In the genomic region with DNA sequence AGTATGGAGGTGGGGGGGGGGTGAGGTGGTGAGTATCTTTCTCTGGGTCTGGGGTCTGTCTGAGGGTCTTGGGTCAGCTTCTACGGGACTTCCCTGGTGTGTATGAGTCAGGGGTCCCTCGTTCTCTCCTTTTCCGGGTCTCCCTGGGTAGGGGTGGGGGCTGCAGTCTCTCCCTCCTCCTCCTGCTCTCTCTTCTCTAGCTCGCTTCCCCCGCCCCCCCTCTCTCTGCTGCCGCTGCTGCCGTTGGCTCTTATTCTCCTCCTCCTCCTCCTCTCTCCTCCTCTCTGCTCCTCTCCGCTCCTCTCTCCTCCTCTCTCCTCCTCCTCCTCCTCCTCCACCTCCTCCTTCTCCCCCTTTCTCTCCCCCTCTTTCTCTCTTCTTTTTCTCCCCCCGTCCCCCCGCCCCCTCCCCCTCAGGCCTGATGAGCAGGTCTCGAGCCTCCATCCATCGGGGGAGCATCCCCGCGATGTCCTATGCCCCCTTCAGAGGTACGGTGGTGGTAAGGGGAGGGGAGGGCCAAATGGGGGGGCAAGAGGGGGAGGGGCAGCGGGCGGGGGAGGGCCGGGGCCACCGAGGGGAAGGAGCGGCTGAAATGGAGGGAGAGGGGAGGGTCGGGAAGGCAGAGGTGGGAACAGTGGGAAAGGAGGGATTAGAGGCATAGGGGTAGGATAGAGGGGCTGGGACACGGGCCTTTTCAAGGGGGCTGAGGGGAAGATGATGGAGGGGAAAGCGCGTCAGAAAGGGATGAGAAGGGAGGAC, we compare ENCODE assay signal across 8 mouse cellular contexts. TPM values are rescaled to one million over a fixed set of nuclear protein-coding genes. Genes with fewer than 3 reads are reported as not detected.
DNase-seq lines count a peak whose midpoint lies in the region; ATAC-seq and TF ChIP-seq lines count a peak whose summit lies in the region.

A gene (plus strand): TSS at position 223 of the 759 bp plus-strand sequence.

- H3K27me3 ChIP-seq in spleen, adult 2 months (ENCODE audit: control insufficient read depth, insufficient read depth, low read length) = no peaks in the 10 kb centered on the region
- H3K27me3 ChIP-seq in intestine, embryonic 16.5 days (replicated peaks; ENCODE audit: control insufficient read depth, insufficient read depth, low read length) = no peaks in the 10 kb centered on the region
- no peaks in the 10 kb centered on the region for H3K27me3 ChIP-seq in liver, embryonic 14.5 days (ENCODE audit: control insufficient read depth, insufficient read depth, low read length)

- peaks cover 14% of the 10 kb centered on the region for H3K36me3 ChIP-seq in spleen, adult 2 months (ENCODE audit: control insufficient read depth, insufficient read depth, low read length)
- 0 out of 2 replicates have a peak, but pooled peaks cover 3% of the 10 kb centered on the region for H3K36me3 ChIP-seq in intestine, embryonic 16.5 days (ENCODE audit: control insufficient read depth, insufficient read depth, low read length)
- no peaks in the 10 kb centered on the region; the same call in 1 of the 2 replicates for H3K36me3 ChIP-seq in liver, embryonic 14.5 days (replicated peaks; ENCODE audit: control insufficient read depth, insufficient read depth, low read depth)

- no peak for ATAC-seq in intestine, embryonic 16.5 days
- ATAC-seq in liver, embryonic 14.5 days (ENCODE audit: insufficient read depth) = no peak

- 13% methylated on average over 22 of the region's 24 CpGs for WGBS in spleen, adult 2 months
- 12% methylated on average over 22 of the region's 24 CpGs for WGBS in bone marrow, adult 2 months
- WGBS in intestine, embryonic 16.5 days = 2% methylated on average over 21 of the region's 24 CpGs
- 8% methylated on average over 23 of the region's 24 CpGs for WGBS in liver, embryonic 14.5 days (ENCODE audit: insufficient replicate concordance)

- H3K4me1 ChIP-seq in spleen, adult 2 months (ENCODE audit: control insufficient read depth, insufficient read depth, insufficient read length) = peaks cover 10% of the 10 kb centered on the region; the same call in 1 of the 2 replicates
- peaks cover 1% of the 10 kb centered on the region; the same call in 1 of the 2 replicates for H3K4me1 ChIP-seq in bone marrow, adult 2 months (ENCODE audit: control insufficient read depth, insufficient read depth, low read length)
- peaks cover 6% of the 10 kb centered on the region; the same call in 1 of the 2 replicates for H3K4me1 ChIP-seq in embryonic fibroblast, embryonic 13.5 days (ENCODE audit: control insufficient read depth, insufficient read depth, low read length)
- H3K4me1 ChIP-seq in intestine, embryonic 16.5 days (ENCODE audit: control insufficient read depth, insufficient read depth, low read length) = peaks cover 26% of the 10 kb centered on the region
- H3K4me1 ChIP-seq in liver, embryonic 14.5 days (replicated peaks; ENCODE audit: control insufficient read depth in 2 of 2, insufficient read depth in 2 of 2, low read length in 1 of 2) = peaks cover 16 to 17% of the 10 kb centered on the region in 2 experiments

- H3K9me3 ChIP-seq in intestine, embryonic 16.5 days (ENCODE audit: control insufficient read depth, low read length) = no peaks in the 10 kb centered on the region
- no peaks in the 10 kb centered on the region for H3K9me3 ChIP-seq in liver, embryonic 14.5 days (ENCODE audit: control insufficient read depth, low read length)

- DNase-seq in spleen, adult 2 months (ENCODE audit: low read depth in 1 of 2, low spot score in 2 of 2) = no peak
- no peak for DNase-seq in spleen, postnatal 36 days (ENCODE audit: low spot score in 2 of 2)
- no peak for DNase-seq in liver, embryonic 14.5 days (ENCODE audit: low read depth in 3 of 3, low spot score in 3 of 3)
- peak; percentile 81 for DNase-seq in right cerebral cortex, postnatal 4 days
- DNase-seq in urinary bladder, adult 18-20 months (ENCODE audit: low spot score in 2 of 2) = no peak

- peak within 1 kb of the TSS; percentile 77 for H3K27ac ChIP-seq in spleen, adult 2 months (ENCODE audit: insufficient read depth, low read length)
- H3K27ac ChIP-seq in bone marrow, adult 2 months (ENCODE audit: control insufficient read depth, insufficient read depth, low read depth, low read length, poor library complexity) = peak within 1 kb of the TSS; percentile 81
- peak within 1 kb of the TSS; percentile 85 for H3K27ac ChIP-seq in embryonic fibroblast, embryonic 13.5 days (ENCODE audit: insufficient read depth, low read length)
- peak within 1 kb of the TSS; percentile 95 for H3K27ac ChIP-seq in intestine, embryonic 16.5 days (ENCODE audit: low read length)
- H3K27ac ChIP-seq in liver, embryonic 14.5 days = peak within 1 kb of the TSS; percentile 81

- no peak for TF ChIP-seq EP300 in liver, embryonic 14.5 days (IDR thresholded peaks at IDR 0.05; ENCODE audit: low read depth)

- peak within 1 kb of the TSS; percentile 95 for H3K4me2 ChIP-seq in intestine, embryonic 16.5 days (ENCODE audit: low read depth, low read length)
- peak within 1 kb of the TSS; percentile 79 for H3K4me2 ChIP-seq in liver, embryonic 14.5 days (ENCODE audit: low read depth)

- peak within 1 kb of the TSS; percentile 90 for H3K9ac ChIP-seq in intestine, embryonic 16.5 days (ENCODE audit: low read depth, low read length)
- peak within 1 kb of the TSS; percentile 74 for H3K9ac ChIP-seq in liver, embryonic 14.5 days (replicated peaks)

- TF ChIP-seq POLR2A in spleen, adult 2 months (IDR thresholded peaks at IDR 0.05; ENCODE audit: low read depth, low read length) = no peak
- TF ChIP-seq POLR2A in bone marrow, adult 2 months (IDR thresholded peaks at IDR 0.05; ENCODE audit: borderline replicate concordance, control insufficient read depth, low read depth, low read length) = no peak
- peak; percentile 49; the same call in 1 of the 2 replicates for TF ChIP-seq POLR2A in embryonic fibroblast, embryonic 13.5 days (IDR thresholded peaks at IDR 0.05; ENCODE audit: low read depth, low read length)

- TF ChIP-seq CTCF in spleen, adult 2 months (IDR thresholded peaks at IDR 0.05; ENCODE audit: extremely low read depth, insufficient read depth, insufficient read length, insufficient replicate concordance) = no peak
- TF ChIP-seq CTCF in bone marrow, adult 2 months (IDR thresholded peaks at IDR 0.05; ENCODE audit: control insufficient read depth, insufficient read depth, low read length) = no peak
- no peak for TF ChIP-seq CTCF in embryonic fibroblast, embryonic 13.5 days (IDR thresholded peaks at IDR 0.05; ENCODE audit: borderline replicate concordance, insufficient read depth, low read length)
- no peak for TF ChIP-seq CTCF in liver, embryonic 14.5 days (IDR thresholded peaks at IDR 0.05; ENCODE audit: low read depth)

- H3K4me3 ChIP-seq in spleen, adult 2 months (ENCODE audit: extremely low read depth, insufficient read depth, insufficient read length) = no peak within 1 kb of the TSS
- peak within 1 kb of the TSS; percentile 70 for H3K4me3 ChIP-seq in bone marrow, adult 2 months (replicated peaks; ENCODE audit: control insufficient read depth, low read depth, low read length)
- H3K4me3 ChIP-seq in embryonic fibroblast, embryonic 13.5 days (ENCODE audit: insufficient read depth, low read length) = peak within 1 kb of the TSS; percentile 51
- peak within 1 kb of the TSS; percentile 84 for H3K4me3 ChIP-seq in intestine, embryonic 16.5 days (ENCODE audit: low read length)
- peak within 1 kb of the TSS; percentile 56 to 60; a peak in 3 of 4 replicates for H3K4me3 ChIP-seq in liver, embryonic 14.5 days (ENCODE audit: insufficient read depth in 1 of 2, low read depth in 2 of 2, low read length in 2 of 2)

RNA-seq across cellular contexts. Expression of the gene that starts here (rescaled TPM):
- polyA plus RNA-seq in spleen, adult 2 months (2012; rRNA removed) = 7.3 and 9.6 TPM in 2 replicates
- 9.5 and 24.1 TPM in 2 replicates for polyA plus RNA-seq in bone marrow, adult 2 months (2011; ENCODE audit: insufficient read depth, insufficient read length, low replicate concordance, missing spikeins)
- polyA plus RNA-seq in embryonic fibroblast, embryonic 13.5 days (2011; ENCODE audit: insufficient read length, low read depth, missing spikeins) = 52.2 and 58.4 TPM in 2 replicates
- polyA plus RNA-seq in intestine, embryonic 16.5 days (2015; fragmentation: Nextera tagmentation; extraction: Ambion mirVana) = 0.66 and 1.1 TPM in 2 replicates
- 3.4 TPM in 2 replicates for polyA plus RNA-seq in liver, embryonic 14.5 days (2012; rRNA removed)
- 0.08 and 0.13 TPM in 2 replicates for polyA plus RNA-seq in liver, embryonic 14.5 days (2014; fragmentation: Nextera tagmentation; extraction: Ambion mirVana)
